Mouse (Mus musculus): ENCODE results near the gene Aebp2. TPM values are rescaled to one million over a fixed set of nuclear protein-coding genes. Genes with fewer than 3 reads are reported as not detected.

Aebp2 gene
- polyA plus RNA-seq, 1 experiment from 2014 or later = 11.3 TPM

GRCm38 (mm10) chr6:140621622-140622021, 841 bp upstream of the Aebp2 start:
- 80% methylated on average over 1 of the region's 1 CpGs for WGBS
- ATAC-seq (ENCODE audit: insufficient number of reproducible peaks, insufficient read depth, low FRiP score, low read depth) = no peak
- no peak overlapping the region for H3K4me3 ChIP-seq (ENCODE audit: control insufficient read depth in 1 of 2, insufficient read depth in 1 of 2, low read depth in 1 of 2, low read length in 2 of 2)

GRCm38 (mm10) chr6:140623226-140624095, 998 bp downstream of the Aebp2 start:
- no peaks in the 10 kb centered on the region for H3K27me3 ChIP-seq (ENCODE audit: control insufficient read depth, insufficient read depth, low read length)
- H3K9ac ChIP-seq (ENCODE audit: low read length) = peak overlapping the region; percentile 99
- peak overlapping the region; percentile 88 to 96 for H3K27ac ChIP-seq (replicated peaks in 1 of 2; ENCODE audit: control insufficient read depth in 1 of 2, insufficient read depth in 1 of 2, low read depth in 2 of 2, low read length in 2 of 2)
- H3K36me3 ChIP-seq (ENCODE audit: control insufficient read depth, insufficient read depth, low read length) = no peaks in the 10 kb centered on the region
- H3K4me3 ChIP-seq (ENCODE audit: control insufficient read depth in 1 of 2, insufficient read depth in 1 of 2, low read depth in 1 of 2, low read length in 2 of 2) = peak overlapping the region; percentile 96 to 100
- peaks cover 17 to 25% of the 10 kb centered on the region in 2 experiments for H3K4me1 ChIP-seq (ENCODE audit: control insufficient read depth in 2 of 2, insufficient read depth in 2 of 2, low read length in 2 of 2)
- H3K9me3 ChIP-seq (ENCODE audit: control insufficient read depth, low read length) = no peaks in the 10 kb centered on the region
- peak; percentile 90 for ATAC-seq (ENCODE audit: insufficient number of reproducible peaks, insufficient read depth, low FRiP score, low read depth)
- peak overlapping the region; percentile 88 for H3K4me2 ChIP-seq (ENCODE audit: low read length)
- under 1% methylated on average over 98 of the region's 117 CpGs for WGBS

More at GRCm38 (mm10) chr6:140621622-140622021, 841 bp upstream of the Aebp2 start:
- H3K27me3 ChIP-seq (ENCODE audit: control insufficient read depth, insufficient read depth, low read length) = no peaks in the 10 kb centered on the region
- H3K4me1 ChIP-seq (ENCODE audit: control insufficient read depth in 2 of 2, insufficient read depth in 2 of 2, low read length in 2 of 2) = peaks cover 15 to 16% of the 10 kb centered on the region in 2 experiments
- H3K9me3 ChIP-seq (ENCODE audit: control insufficient read depth, low read length) = no peaks in the 10 kb centered on the region
- H3K9ac ChIP-seq (ENCODE audit: low read length) = no peak overlapping the region
- no peaks in the 10 kb centered on the region for H3K36me3 ChIP-seq (ENCODE audit: control insufficient read depth, insufficient read depth, low read length)
- H3K27ac ChIP-seq (replicated peaks in 1 of 2; ENCODE audit: control insufficient read depth in 1 of 2, insufficient read depth in 1 of 2, low read depth in 2 of 2, low read length in 2 of 2) = no peak overlapping the region
- no peak overlapping the region for H3K4me2 ChIP-seq (ENCODE audit: low read length)

- H3K36me3 ChIP-seq (ENCODE audit: control insufficient read depth, insufficient read depth, low read length) = no peaks in the 10 kb centered on the region
- H3K9ac ChIP-seq (ENCODE audit: low read length) = peak overlapping the region; percentile 99
- peak overlapping the region; percentile 88 for H3K4me2 ChIP-seq (ENCODE audit: low read length)
- peak overlapping the region; percentile 96 to 100 for H3K4me3 ChIP-seq (ENCODE audit: control insufficient read depth in 1 of 2, insufficient read depth in 1 of 2, low read depth in 1 of 2, low read length in 2 of 2)
- no peaks in the 10 kb centered on the region for H3K9me3 ChIP-seq (ENCODE audit: control insufficient read depth, low read length)
- H3K27ac ChIP-seq (replicated peaks in 1 of 2; ENCODE audit: control insufficient read depth in 1 of 2, insufficient read depth in 1 of 2, low read depth in 2 of 2, low read length in 2 of 2) = peak overlapping the region; percentile 88 to 96
- peaks cover 17 to 29% of the 10 kb centered on the region in 2 experiments for H3K4me1 ChIP-seq (ENCODE audit: control insufficient read depth in 2 of 2, insufficient read depth in 2 of 2, low read length in 2 of 2)
- H3K27me3 ChIP-seq (ENCODE audit: control insufficient read depth, insufficient read depth, low read length) = no peaks in the 10 kb centered on the region
- ATAC-seq (ENCODE audit: insufficient number of reproducible peaks, insufficient read depth, low FRiP score, low read depth) = peak; percentile 17
- under 1% methylated on average over 62 of the region's 80 CpGs for WGBS
Measured at GRCm38 (mm10) chr6:140624096-140625051, 1.9 kb downstream of the Aebp2 start.

GRCm38 (mm10) chr6:140629176-140629859, 6.9 kb downstream of the Aebp2 start:
- 89% methylated on average over 4 of the region's 4 CpGs for WGBS

GRCm38 (mm10) chr6:140630306-140630705, 7.8 kb downstream of the Aebp2 start:
- no peak overlapping the region for H3K9ac ChIP-seq (ENCODE audit: low read length)
- 76% methylated on average over 4 of the region's 4 CpGs for WGBS
- no peak overlapping the region for H3K4me2 ChIP-seq (ENCODE audit: low read length)
- no peaks in the 10 kb centered on the region for H3K9me3 ChIP-seq (ENCODE audit: control insufficient read depth, low read length)
- H3K4me1 ChIP-seq (ENCODE audit: control insufficient read depth in 2 of 2, insufficient read depth in 2 of 2, low read length in 2 of 2) = peaks cover 10 to 32% of the 10 kb centered on the region in 2 experiments
- no peaks in the 10 kb centered on the region for H3K27me3 ChIP-seq (ENCODE audit: control insufficient read depth, insufficient read depth, low read length)
- H3K4me3 ChIP-seq (ENCODE audit: control insufficient read depth in 1 of 2, insufficient read depth in 1 of 2, low read depth in 1 of 2, low read length in 2 of 2) = no peak overlapping the region
- H3K36me3 ChIP-seq (ENCODE audit: control insufficient read depth, insufficient read depth, low read length) = peaks cover 14% of the 10 kb centered on the region
- no peak overlapping the region for H3K27ac ChIP-seq (replicated peaks in 1 of 2; ENCODE audit: control insufficient read depth in 1 of 2, insufficient read depth in 1 of 2, low read depth in 2 of 2, low read length in 2 of 2)
- ATAC-seq (ENCODE audit: insufficient number of reproducible peaks, insufficient read depth, low FRiP score, low read depth) = no peak

More at GRCm38 (mm10) chr6:140629176-140629859, 6.9 kb downstream of the Aebp2 start:
- no peaks in the 10 kb centered on the region for H3K27me3 ChIP-seq (ENCODE audit: control insufficient read depth, insufficient read depth, low read length)
- H3K4me1 ChIP-seq (ENCODE audit: control insufficient read depth in 2 of 2, insufficient read depth in 2 of 2, low read length in 2 of 2) = peaks cover 10 to 36% of the 10 kb centered on the region in 2 experiments
- no peaks in the 10 kb centered on the region for H3K9me3 ChIP-seq (ENCODE audit: control insufficient read depth, low read length)
- no peak overlapping the region for H3K9ac ChIP-seq (ENCODE audit: low read length)
- H3K27ac ChIP-seq (replicated peaks in 1 of 2; ENCODE audit: control insufficient read depth in 1 of 2, insufficient read depth in 1 of 2, low read depth in 2 of 2, low read length in 2 of 2) = no peak overlapping the region
- H3K36me3 ChIP-seq (ENCODE audit: control insufficient read depth, insufficient read depth, low read length) = peaks cover 5% of the 10 kb centered on the region
- no peak overlapping the region for H3K4me3 ChIP-seq (ENCODE audit: control insufficient read depth in 1 of 2, insufficient read depth in 1 of 2, low read depth in 1 of 2, low read length in 2 of 2)
- ATAC-seq (ENCODE audit: insufficient number of reproducible peaks, insufficient read depth, low FRiP score, low read depth) = no peak
- no peak overlapping the region for H3K4me2 ChIP-seq (ENCODE audit: low read length)

GRCm38 (mm10) chr6:140633616-140634015, 11.2 kb downstream of the Aebp2 start:
- ATAC-seq (ENCODE audit: insufficient number of reproducible peaks, insufficient read depth, low FRiP score, low read depth) = no peak
- no peak overlapping the region for H3K27ac ChIP-seq (replicated peaks in 1 of 2; ENCODE audit: control insufficient read depth in 1 of 2, insufficient read depth in 1 of 2, low read depth in 2 of 2, low read length in 2 of 2)
- 79% methylated on average over 8 of the region's 8 CpGs for WGBS
- H3K36me3 ChIP-seq (ENCODE audit: control insufficient read depth, insufficient read depth, low read length) = peaks cover 45% of the 10 kb centered on the region
- H3K4me2 ChIP-seq (ENCODE audit: low read length) = no peak overlapping the region
- H3K9me3 ChIP-seq (ENCODE audit: control insufficient read depth, low read length) = no peaks in the 10 kb centered on the region
- H3K4me1 ChIP-seq (ENCODE audit: control insufficient read depth in 2 of 2, insufficient read depth in 2 of 2, low read length in 2 of 2) = peaks cover 0 to 11% of the 10 kb centered on the region in 2 experiments; a peak in 2 of 4 replicates
- no peak overlapping the region for H3K4me3 ChIP-seq (ENCODE audit: control insufficient read depth in 1 of 2, insufficient read depth in 1 of 2, low read depth in 1 of 2, low read length in 2 of 2)
- H3K27me3 ChIP-seq (ENCODE audit: control insufficient read depth, insufficient read depth, low read length) = no peaks in the 10 kb centered on the region
- H3K9ac ChIP-seq (ENCODE audit: low read length) = no peak overlapping the region

GRCm38 (mm10) chr6:140636290-140636689, 13.8 kb downstream of the Aebp2 start:
- ATAC-seq (ENCODE audit: insufficient number of reproducible peaks, insufficient read depth, low FRiP score, low read depth) = no peak

More at GRCm38 (mm10) chr6:140636290-140636689, 13.8 kb downstream of the Aebp2 start:
- no peak overlapping the region for H3K9ac ChIP-seq (ENCODE audit: low read length)
- peaks cover 0 to 5% of the 10 kb centered on the region in 2 experiments; a peak in 1 of 4 replicates for H3K4me1 ChIP-seq (ENCODE audit: control insufficient read depth in 2 of 2, insufficient read depth in 2 of 2, low read length in 2 of 2)
- H3K27me3 ChIP-seq (ENCODE audit: control insufficient read depth, insufficient read depth, low read length) = no peaks in the 10 kb centered on the region
- no peak overlapping the region for H3K4me3 ChIP-seq (ENCODE audit: control insufficient read depth in 1 of 2, insufficient read depth in 1 of 2, low read depth in 1 of 2, low read length in 2 of 2)
- WGBS = 85% methylated on average over 4 of the region's 4 CpGs
- H3K36me3 ChIP-seq (ENCODE audit: control insufficient read depth, insufficient read depth, low read length) = peaks cover 70% of the 10 kb centered on the region
- H3K27ac ChIP-seq (replicated peaks in 1 of 2; ENCODE audit: control insufficient read depth in 1 of 2, insufficient read depth in 1 of 2, low read depth in 2 of 2, low read length in 2 of 2) = no peak overlapping the region
- H3K4me2 ChIP-seq (ENCODE audit: low read length) = no peak overlapping the region
- no peaks in the 10 kb centered on the region for H3K9me3 ChIP-seq (ENCODE audit: control insufficient read depth, low read length)

Measured in heart, embryonic 14.5 days (tissue).